In genomic region chrX:77510371-77511300, GRCm38 (mm10) we compare ENCODE assay signal across 8 mouse cellular contexts. TPM values are rescaled to one million over a fixed set of nuclear protein-coding genes. Genes with fewer than 3 reads are reported as not detected.
DNase-seq lines count a peak whose midpoint lies in the region; ATAC-seq and TF ChIP-seq lines count a peak whose summit lies in the region.

Gene Tbl1x, plus strand, starts transcription at chrX:77511013.

- ATAC-seq in hindbrain, postnatal 0 days, result peak; percentile 77
- ATAC-seq in megakaryocyte-erythroid progenitor cell, adult 5-6 weeks (replicated peaks; ENCODE audit: low FRiP score, low TSS enrichment, poor library complexity, severe bottlenecking), result peak; percentile 51

- H3K4me3 ChIP-seq in hindbrain, postnatal 0 days (ENCODE audit: low read length), result peak within 1 kb of the TSS; percentile 65

- H3K4me1 ChIP-seq in hindbrain, postnatal 0 days (ENCODE audit: insufficient read depth, low read length), result no peaks in the 10 kb centered on the region

- H3K4me2 ChIP-seq in hindbrain, postnatal 0 days (ENCODE audit: low read depth, low read length), result peak within 1 kb of the TSS; percentile 60

- peak; percentile 3; the same call in 1 of the 2 replicates for TF ChIP-seq CTCF in hindbrain, postnatal 0 days (IDR thresholded peaks at IDR 0.05; ENCODE audit: low read depth)

- no peaks in the 10 kb centered on the region for H3K36me3 ChIP-seq in hindbrain, postnatal 0 days (ENCODE audit: insufficient read depth, low read length)

- intact Hi-C loops in left cerebral cortex, postnatal 14 days (cut with DNase I), result loop anchor here (2.0 to 5.0 kb wide), 2 partner anchors 78 to 127 kb away; no protein-coding TSS in a partner anchor

- no peaks in the 10 kb centered on the region for H3K27me3 ChIP-seq in hindbrain, postnatal 0 days (ENCODE audit: insufficient read depth, low read length)

- DNase-seq in WW6 (ENCODE audit: low read depth, low spot score), result peak; percentile 66
- peak; percentile 55 to 65 for DNase-seq in cerebellum, postnatal 36 days
- DNase-seq in gastrocnemius, adult 8-10 months (ENCODE audit: low spot score in 2 of 2), result peak; percentile 43 to 68
- DNase-seq in hindbrain, postnatal 0 days (ENCODE audit: low spot score), result peak; percentile 87
- DNase-seq in left cerebral cortex, postnatal 14 days (ENCODE audit: low spot score in 2 of 2), result peak; percentile 38 to 58
- peak; percentile 63 for DNase-seq in right cerebral cortex, postnatal 25 days
- DNase-seq in urinary bladder, postnatal 4 days (ENCODE audit: low spot score in 2 of 2), result peak; percentile 71 to 82

- peak within 1 kb of the TSS; percentile 76 for H3K9ac ChIP-seq in hindbrain, postnatal 0 days (replicated peaks; ENCODE audit: low read length)

- no peaks in the 10 kb centered on the region for H3K9me3 ChIP-seq in hindbrain, postnatal 0 days (ENCODE audit: low read length)

- 30% methylated on average over 68 of the region's 76 CpGs for WGBS in hindbrain, postnatal 0 days

- peak within 1 kb of the TSS; percentile 90 for H3K27ac ChIP-seq in hindbrain, postnatal 0 days

RNA-seq across cellular contexts. Expression of gene Tbl1x, which starts in this region (rescaled TPM):
- total RNA-seq in gastrocnemius, adult 8-10 months (2022), result 10 to 100 TPM in 2 of 4 experiments, 1 to 10 TPM in 2; 8.2 to 11.6 (median 10.1) TPM
- total RNA-seq in hindbrain, postnatal 0 days (2014; rRNA removed), result 42.7 and 46.7 TPM in 2 replicates
- 32.6 and 33.4 TPM in 2 replicates for polyA plus RNA-seq in hindbrain, postnatal 0 days (2015; fragmentation: Nextera tagmentation; extraction: Ambion mirVana)
- 10 to 100 TPM; 50.2 to 51.0 TPM for total RNA-seq in left cerebral cortex, postnatal 14 days (2021)
- total RNA-seq in megakaryocyte-erythroid progenitor cell, adult 5-6 weeks (2014; fragmentation: Nextera tagmentation), result 46.7 and 50.3 TPM in 2 replicates
- 36.5 and 43.7 TPM in 2 replicates for total RNA-seq in megakaryocyte-erythroid progenitor cell, adult 5-6 weeks (2017)

Comparison
In these comparisons a context has a peak if more than half of its experiments do, and no peak if none do; other contexts are left out.
1. Peak in every context shown above with its lines: DNase-seq, ATAC-seq, H3K4me3 ChIP-seq and H3K27ac ChIP-seq.